Mouse (Mus musculus): ENCODE measurements at regions not wholly inside any gene's neighbourhood (a gene's known extent, or its start where the extent isn't known, plus 50 kb on each side); places are given as distances from the start of the nearest gene placed in this dataset.

- Histone ChIP-seq H3K9me3 (ENCODE audit: low read length) (no peaks in the 10 kb centered on the region), H3K36me3 (ENCODE audit: insufficient read depth, low read length) (no peaks in the 10 kb centered on the region), H3K27ac (ENCODE audit: low read depth, low read length) (no peak overlapping the region), H3K4me1 (ENCODE audit: insufficient read depth, low read length) (no peaks in the 10 kb centered on the region), H3K27me3 (ENCODE audit: insufficient read depth, low read length) (no peaks in the 10 kb centered on the region), H3K4me2 (ENCODE audit: low read depth, low read length, poor library complexity, severe bottlenecking) (no peak overlapping the region), H3K9ac (replicated peaks; ENCODE audit: low read length, poor library complexity, severe bottlenecking) (no peak overlapping the region), H3K4me3 (ENCODE audit: low read depth, low read length) (no peak overlapping the region)
- TF ChIP-seq CTCF (IDR thresholded peaks at IDR 0.05) = no peak
- 93% methylated on average over 9 of the region's 9 CpGs for WGBS
- no peak for ATAC-seq (ENCODE audit: low FRiP score)
- no peak for DNase-seq (ENCODE audit: low spot score)
Observed at GRCm38 (mm10) chr8:92732229-92732628, 58.1 kb downstream of the Irx6 start.

- Histone ChIP-seq H3K27ac (ENCODE audit: low read depth, low read length) (no peak overlapping the region), H3K9ac (replicated peaks; ENCODE audit: low read length, poor library complexity, severe bottlenecking) (no peak overlapping the region), H3K4me1 (ENCODE audit: insufficient read depth, low read length) (no peaks in the 10 kb centered on the region), H3K27me3 (ENCODE audit: insufficient read depth, low read length) (no peaks in the 10 kb centered on the region), H3K36me3 (ENCODE audit: insufficient read depth, low read length) (no peaks in the 10 kb centered on the region), H3K4me2 (ENCODE audit: low read depth, low read length, poor library complexity, severe bottlenecking) (no peak overlapping the region), H3K9me3 (ENCODE audit: low read length) (no peaks in the 10 kb centered on the region), H3K4me3 (ENCODE audit: low read depth, low read length) (no peak overlapping the region)
- DNase-seq (ENCODE audit: low spot score) (no peak), ATAC-seq (ENCODE audit: low FRiP score) (no peak)
- TF ChIP-seq CTCF (IDR thresholded peaks at IDR 0.05) = no peak
- 78% methylated on average over 9 of the region's 9 CpGs for WGBS
Observed at GRCm38 (mm10) chr8:92735646-92736045, 61.6 kb downstream of the Irx6 start.

GRCm38 (mm10) chr8:92738080-92738479 lies 64.0 kb downstream of the Irx6 start:
- DNase-seq (ENCODE audit: low spot score) (no peak), ATAC-seq (ENCODE audit: low FRiP score) (no peak)
- WGBS = 18% methylated on average over 1 of the region's 1 CpGs

GRCm38 (mm10) chr8:92740286-92740808 lies 66.3 kb downstream of the Irx6 start:
- Histone ChIP-seq H3K36me3 (ENCODE audit: insufficient read depth, low read length) (no peaks in the 10 kb centered on the region), H3K27me3 (ENCODE audit: insufficient read depth, low read length) (peaks cover 5% of the 10 kb centered on the region; the same call in 1 of the 2 replicates), H3K27ac (ENCODE audit: low read depth, low read length) (no peak overlapping the region), H3K4me1 (ENCODE audit: insufficient read depth, low read length) (peaks cover 7% of the 10 kb centered on the region; the same call in 1 of the 2 replicates), H3K9me3 (ENCODE audit: low read length) (no peaks in the 10 kb centered on the region), H3K4me2 (ENCODE audit: low read depth, low read length, poor library complexity, severe bottlenecking) (no peak overlapping the region), H3K9ac (replicated peaks; ENCODE audit: low read length, poor library complexity, severe bottlenecking) (no peak overlapping the region), H3K4me3 (ENCODE audit: low read depth, low read length) (no peak overlapping the region)
- no peak for DNase-seq (ENCODE audit: low spot score)
- TF ChIP-seq CTCF (IDR thresholded peaks at IDR 0.05) = no peak
- no peak for ATAC-seq (ENCODE audit: low FRiP score)
- WGBS = 34% methylated on average over 9 of the region's 9 CpGs

More at GRCm38 (mm10) chr8:92738080-92738479, 64.0 kb downstream of the Irx6 start:
- H3K9me3 ChIP-seq (ENCODE audit: low read length) = no peaks in the 10 kb centered on the region
- H3K27me3 ChIP-seq (ENCODE audit: insufficient read depth, low read length) = peaks cover 5% of the 10 kb centered on the region; the same call in 1 of the 2 replicates
- no peak overlapping the region for H3K4me3 ChIP-seq (ENCODE audit: low read depth, low read length)
- H3K36me3 ChIP-seq (ENCODE audit: insufficient read depth, low read length) = no peaks in the 10 kb centered on the region
- H3K27ac ChIP-seq (ENCODE audit: low read depth, low read length) = no peak overlapping the region
- H3K9ac ChIP-seq (replicated peaks; ENCODE audit: low read length, poor library complexity, severe bottlenecking) = no peak overlapping the region
- TF ChIP-seq CTCF (IDR thresholded peaks at IDR 0.05) = no peak
- peaks cover 4% of the 10 kb centered on the region; the same call in 1 of the 2 replicates for H3K4me1 ChIP-seq (ENCODE audit: insufficient read depth, low read length)
- no peak overlapping the region for H3K4me2 ChIP-seq (ENCODE audit: low read depth, low read length, poor library complexity, severe bottlenecking)

GRCm38 (mm10) chr8:92741836-92742235 lies 67.7 kb downstream of the Irx6 start:
- Histone ChIP-seq H3K27me3 (ENCODE audit: insufficient read depth, low read length) (peaks cover 5% of the 10 kb centered on the region; the same call in 1 of the 2 replicates), H3K4me2 (ENCODE audit: low read depth, low read length, poor library complexity, severe bottlenecking) (no peak overlapping the region), H3K36me3 (ENCODE audit: insufficient read depth, low read length) (no peaks in the 10 kb centered on the region), H3K27ac (ENCODE audit: low read depth, low read length) (no peak overlapping the region), H3K9me3 (ENCODE audit: low read length) (no peaks in the 10 kb centered on the region), H3K9ac (replicated peaks; ENCODE audit: low read length, poor library complexity, severe bottlenecking) (no peak overlapping the region), H3K4me1 (ENCODE audit: insufficient read depth, low read length) (peaks cover 7% of the 10 kb centered on the region; the same call in 1 of the 2 replicates), H3K4me3 (ENCODE audit: low read depth, low read length) (no peak overlapping the region)
- DNase-seq (ENCODE audit: low spot score) (no peak), ATAC-seq (ENCODE audit: low FRiP score) (no peak)
- WGBS = 86% methylated on average over 3 of the region's 3 CpGs
- no peak for TF ChIP-seq CTCF (IDR thresholded peaks at IDR 0.05)

GRCm38 (mm10) chr8:92743108-92743507 lies 69.0 kb downstream of the Irx6 start:
- Histone ChIP-seq H3K9ac (replicated peaks; ENCODE audit: low read length, poor library complexity, severe bottlenecking) (no peak overlapping the region), H3K36me3 (ENCODE audit: insufficient read depth, low read length) (no peaks in the 10 kb centered on the region), H3K4me1 (ENCODE audit: insufficient read depth, low read length) (peaks cover 10% of the 10 kb centered on the region; the same call in 1 of the 2 replicates), H3K27ac (ENCODE audit: low read depth, low read length) (no peak overlapping the region), H3K27me3 (ENCODE audit: insufficient read depth, low read length) (peaks cover 5% of the 10 kb centered on the region; the same call in 1 of the 2 replicates), H3K4me2 (ENCODE audit: low read depth, low read length, poor library complexity, severe bottlenecking) (no peak overlapping the region), H3K9me3 (ENCODE audit: low read length) (no peaks in the 10 kb centered on the region), H3K4me3 (ENCODE audit: low read depth, low read length) (no peak overlapping the region)
- WGBS = 19% methylated on average over 12 of the region's 12 CpGs
- TF ChIP-seq CTCF (IDR thresholded peaks at IDR 0.05) = no peak
- no peak for ATAC-seq (ENCODE audit: low FRiP score)
- no peak for DNase-seq (ENCODE audit: low spot score)

Data from midbrain, postnatal 0 days (tissue).